Mouse (Mus musculus) spleen, postnatal 10 days (tissue): ENCODE measurements around the gene Mdga1.

ENCODE experiments used
- DNase-seq, 2 experiments: peaks; one replicate each; pipeline ENCODE4 v3.0.0; 2021 to 2022; ENCODE audit warnings: low spot score in 2 of 2

The Mdga1 gene

DNA sequence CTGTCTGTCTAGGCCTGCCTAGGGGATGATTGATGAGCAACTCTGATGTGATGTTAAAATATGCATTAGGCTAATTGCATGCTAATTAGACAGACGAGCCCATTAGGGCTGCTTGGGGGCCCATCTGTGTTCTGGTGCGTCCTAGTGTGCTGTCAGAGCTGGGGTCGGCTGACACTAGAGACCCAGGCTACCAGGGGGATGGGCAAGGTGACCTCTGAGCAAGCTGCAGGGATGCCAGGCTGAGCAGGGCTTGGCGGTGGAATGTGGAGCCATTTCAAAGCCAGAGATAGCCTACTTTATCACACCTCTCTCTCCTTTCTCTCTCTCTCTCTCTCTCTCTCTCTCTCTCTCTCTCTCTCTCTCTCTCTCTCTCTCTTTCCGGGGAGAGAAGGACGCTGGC lies 49.8 kb downstream of the Mdga1 start:
- no peak for DNase-seq

DNA sequence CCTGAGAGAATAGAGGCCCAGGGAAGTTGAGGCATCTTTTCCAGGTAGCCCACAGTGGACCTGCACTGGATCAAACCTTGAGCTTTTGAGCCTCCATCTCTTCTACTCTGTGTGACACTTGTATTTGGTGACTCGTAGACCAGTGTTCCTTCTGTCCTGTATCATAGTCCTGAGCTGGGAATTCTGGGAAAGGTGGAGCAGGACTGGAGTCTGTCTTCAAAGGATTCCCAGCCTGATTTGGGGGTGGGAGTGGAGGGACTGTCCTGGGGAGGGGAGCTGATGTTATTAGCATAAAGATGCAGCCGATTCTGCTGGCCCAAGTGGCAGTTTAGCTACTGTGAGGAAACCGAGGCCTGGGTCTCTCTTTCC lies 50.4 kb downstream of the Mdga1 start:
- no peak for DNase-seq

DNA sequence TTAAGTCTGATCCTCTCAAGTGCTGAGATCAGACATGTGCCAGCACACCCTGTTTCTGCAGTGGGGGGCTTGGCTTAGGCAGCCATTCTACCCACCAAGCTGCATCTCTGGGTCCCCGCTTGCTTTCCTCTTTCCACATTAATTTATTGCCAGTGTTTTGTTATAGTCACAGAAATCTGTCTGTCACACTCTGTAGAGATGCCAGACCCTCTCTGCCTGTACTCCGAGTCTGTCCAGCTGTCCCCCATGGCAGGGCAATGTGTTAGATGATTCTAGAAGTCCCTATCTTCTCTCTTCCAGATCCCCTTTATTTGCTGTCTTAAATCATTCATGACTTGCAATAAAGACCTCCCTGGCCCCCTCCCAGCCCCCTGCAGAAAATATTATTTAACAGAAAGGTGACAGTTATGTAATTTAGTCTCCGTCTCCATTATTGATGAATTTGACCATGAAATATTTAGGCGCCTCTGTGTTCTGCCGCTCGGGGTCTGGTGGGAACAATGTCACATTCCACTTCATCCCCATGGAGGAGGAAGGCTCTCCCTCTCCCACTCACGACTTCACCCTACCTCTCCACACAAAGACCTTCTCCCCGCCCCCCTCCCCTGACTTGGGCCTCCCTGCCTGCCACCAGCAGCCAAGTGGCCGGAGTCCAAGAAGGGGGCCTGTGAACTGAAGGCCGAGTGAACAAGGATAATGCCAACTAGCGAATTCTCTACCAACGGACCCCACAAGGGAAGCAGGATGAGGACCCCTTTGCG lies 50.9 kb downstream of the Mdga1 start:
- DNase-seq: no peak

DNA sequence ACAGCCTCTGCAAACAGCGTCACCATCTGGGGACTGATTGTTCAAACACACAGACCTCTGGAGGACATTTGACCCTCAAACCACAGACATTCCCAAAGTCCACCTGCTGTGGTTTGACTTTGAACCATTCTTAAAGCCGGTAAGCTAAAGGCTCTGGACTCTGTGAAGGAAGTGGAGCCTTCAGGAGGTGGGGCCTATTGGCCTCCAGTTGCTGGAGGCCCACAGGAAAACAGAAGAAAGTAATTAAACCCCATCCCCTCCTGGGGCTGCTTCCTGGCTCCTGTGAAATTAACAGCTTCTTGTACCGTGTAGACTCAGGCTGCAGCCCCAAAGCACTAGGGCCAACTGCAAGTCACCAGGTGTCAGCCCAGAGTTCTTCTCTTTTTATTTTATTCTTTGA lies 52.9 kb downstream of the Mdga1 start:
- no peak for DNase-seq

DNA sequence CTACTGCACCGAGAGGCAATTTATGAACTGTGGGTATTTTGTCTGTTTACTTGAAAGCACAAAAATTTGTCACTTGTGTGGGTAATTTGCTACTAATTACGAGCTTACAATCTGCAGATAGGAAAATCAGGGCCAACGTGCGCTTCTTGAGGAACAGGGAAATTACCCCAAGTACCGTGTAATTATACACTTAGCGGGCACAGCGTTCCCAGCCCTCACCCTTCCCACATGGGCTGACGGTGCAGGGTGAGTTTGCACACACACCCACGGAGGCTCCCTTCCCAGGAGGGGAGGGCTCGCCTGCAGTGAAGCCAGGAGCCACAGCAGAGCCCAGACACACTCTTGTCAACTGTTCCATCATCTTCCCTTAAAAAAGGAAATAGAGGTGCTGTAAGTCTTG lies 54.1 kb downstream of the Mdga1 start:
- no peak for DNase-seq

DNA sequence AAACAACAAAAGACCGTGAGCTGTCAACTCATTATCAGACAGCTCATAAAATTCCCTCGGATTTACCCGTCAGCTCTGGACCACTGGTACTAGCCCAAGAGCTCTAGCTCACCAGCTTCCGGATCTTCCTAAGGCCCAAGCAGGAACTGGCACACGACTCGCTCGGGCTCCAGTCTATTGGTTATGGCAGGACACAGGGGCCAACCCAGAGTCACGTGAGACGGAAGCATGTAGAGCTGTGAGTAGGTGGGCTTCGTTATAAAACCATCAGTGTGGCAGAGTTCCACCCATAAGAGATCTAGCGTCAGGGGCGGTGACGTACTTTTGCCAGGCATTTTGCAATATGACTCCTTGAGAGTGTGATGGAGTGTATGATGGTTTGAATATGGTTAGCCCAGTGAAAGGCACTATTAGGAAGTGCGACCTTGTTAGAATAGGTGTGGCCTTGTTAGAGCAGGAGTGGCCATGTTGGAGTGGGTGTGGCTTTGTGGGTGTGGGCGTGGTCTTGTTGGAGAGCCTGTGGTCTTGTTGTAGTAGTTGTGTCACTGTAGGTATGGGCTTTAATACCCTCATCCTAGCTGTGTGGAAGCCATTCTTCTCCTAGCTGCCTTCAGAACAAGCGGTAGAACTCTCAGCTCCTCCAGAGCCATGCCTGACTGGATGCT lies 56.5 kb downstream of the Mdga1 start:
- DNase-seq: no peak

DNA sequence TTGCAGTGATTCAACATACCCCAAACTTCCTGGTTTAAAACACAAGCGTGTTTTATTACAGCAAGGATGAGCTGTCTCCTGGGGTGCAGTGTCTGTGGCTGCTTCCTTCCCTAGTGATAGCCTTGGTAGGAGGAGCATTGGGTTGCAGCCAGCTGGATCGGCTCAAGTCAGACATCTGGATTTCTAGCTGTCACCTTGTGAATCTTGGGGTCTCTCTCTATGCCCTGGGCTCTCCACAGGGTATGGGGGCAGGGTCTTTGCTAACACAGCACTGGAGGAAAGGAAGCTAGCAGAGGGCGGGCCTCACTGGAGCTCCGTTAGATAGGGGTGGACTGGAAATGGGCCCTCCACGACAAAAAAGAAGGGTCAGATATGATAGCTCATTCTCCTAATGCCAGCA lies 57.2 kb downstream of the Mdga1 start:
- DNase-seq: no peak

DNA sequence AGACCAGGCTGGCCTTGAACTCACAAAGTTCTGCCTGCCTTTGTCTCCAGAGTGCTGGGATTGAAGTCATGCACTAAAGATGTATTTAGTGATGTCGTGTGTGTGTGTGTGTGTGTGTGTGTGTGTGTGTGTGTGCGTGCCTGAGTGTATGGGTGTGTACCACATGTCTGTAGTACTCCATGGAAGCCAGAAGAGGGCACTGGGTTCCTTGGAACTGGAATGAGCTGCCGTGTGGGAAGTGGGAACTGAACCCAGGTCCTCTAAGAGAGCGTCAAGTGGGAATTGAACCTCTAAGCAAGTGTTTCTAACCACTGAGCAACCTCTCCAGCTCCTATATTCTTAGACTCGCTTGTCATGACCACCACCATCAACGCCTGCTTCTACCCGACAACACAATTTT lies 60.9 kb downstream of the Mdga1 start:
- DNase-seq: no peak

DNA sequence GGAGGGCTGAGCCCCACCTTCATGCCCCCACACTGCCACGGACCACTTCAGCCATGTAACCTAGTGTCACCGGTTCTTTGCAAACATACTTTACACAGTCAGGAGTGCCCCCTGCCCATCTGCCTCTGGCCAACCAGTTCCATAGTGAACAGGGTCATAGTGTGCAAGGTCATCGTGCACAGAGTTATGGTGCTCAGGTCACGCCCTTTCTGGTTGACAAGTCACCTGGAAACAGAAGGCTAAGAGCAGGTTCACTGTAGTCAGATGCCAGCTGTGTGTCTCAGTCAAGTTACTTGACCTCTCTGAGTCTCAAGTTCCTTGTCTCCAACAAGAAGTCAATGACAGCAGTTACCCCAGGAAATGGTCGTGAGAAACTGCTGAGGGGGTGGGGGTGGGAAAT lies 65.2 kb downstream of the Mdga1 start:
- DNase-seq: no peak

DNA sequence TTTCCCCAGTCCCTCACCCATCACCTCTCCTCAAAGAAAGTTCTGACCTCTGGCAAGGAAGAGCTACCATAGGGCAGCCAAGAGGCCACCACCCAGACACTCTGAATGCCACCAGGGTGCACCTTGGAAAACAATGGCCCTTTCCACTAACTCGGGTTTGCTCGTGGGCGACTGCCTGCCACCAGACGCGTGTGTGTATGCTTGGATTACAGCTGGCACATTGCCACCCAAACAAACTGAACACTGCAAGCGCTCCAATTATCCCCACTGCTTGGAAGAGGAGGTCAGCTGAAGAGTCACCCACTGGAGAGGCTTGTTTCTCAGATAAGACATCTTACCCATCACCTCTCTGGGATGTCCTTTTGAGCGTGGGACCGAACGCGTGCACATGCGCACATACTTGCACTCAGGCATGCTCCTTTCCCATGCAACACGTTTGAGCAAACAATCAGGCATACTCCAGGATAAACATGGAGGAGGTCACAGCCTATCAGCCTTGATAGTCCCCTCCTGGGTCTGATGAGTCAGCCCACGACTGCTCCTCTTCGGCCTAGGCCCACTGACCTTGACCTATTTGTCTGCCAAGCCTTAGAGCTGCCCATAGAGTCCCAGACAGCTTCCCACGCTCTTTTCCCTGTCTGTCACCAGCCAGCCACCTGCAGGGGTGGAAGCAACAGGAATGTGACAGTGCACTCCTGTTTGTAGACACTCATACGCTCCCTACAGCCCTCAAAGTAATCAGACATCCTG lies 67.3 kb downstream of the Mdga1 start:
- no peak for DNase-seq

DNA sequence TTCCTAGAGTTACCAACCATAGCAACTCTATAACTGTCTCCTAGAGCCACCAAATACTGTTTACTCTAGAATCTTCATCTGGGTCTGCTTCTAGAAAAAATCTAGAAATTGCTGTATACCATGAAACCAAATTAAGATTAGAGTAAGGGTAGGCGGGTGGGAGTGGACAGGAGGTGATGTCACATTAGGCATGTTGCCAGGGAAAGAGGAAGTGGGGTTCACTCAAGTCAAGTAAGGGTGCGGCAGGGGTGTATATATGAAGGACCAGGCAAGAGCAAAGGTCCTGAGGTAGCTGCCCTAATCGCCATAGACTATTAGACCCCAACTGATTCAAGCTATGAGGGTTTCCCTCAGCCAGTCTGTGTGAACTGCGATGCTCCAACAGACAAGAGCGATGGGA lies 69.6 kb downstream of the Mdga1 start:
- DNase-seq: no peak

DNA sequence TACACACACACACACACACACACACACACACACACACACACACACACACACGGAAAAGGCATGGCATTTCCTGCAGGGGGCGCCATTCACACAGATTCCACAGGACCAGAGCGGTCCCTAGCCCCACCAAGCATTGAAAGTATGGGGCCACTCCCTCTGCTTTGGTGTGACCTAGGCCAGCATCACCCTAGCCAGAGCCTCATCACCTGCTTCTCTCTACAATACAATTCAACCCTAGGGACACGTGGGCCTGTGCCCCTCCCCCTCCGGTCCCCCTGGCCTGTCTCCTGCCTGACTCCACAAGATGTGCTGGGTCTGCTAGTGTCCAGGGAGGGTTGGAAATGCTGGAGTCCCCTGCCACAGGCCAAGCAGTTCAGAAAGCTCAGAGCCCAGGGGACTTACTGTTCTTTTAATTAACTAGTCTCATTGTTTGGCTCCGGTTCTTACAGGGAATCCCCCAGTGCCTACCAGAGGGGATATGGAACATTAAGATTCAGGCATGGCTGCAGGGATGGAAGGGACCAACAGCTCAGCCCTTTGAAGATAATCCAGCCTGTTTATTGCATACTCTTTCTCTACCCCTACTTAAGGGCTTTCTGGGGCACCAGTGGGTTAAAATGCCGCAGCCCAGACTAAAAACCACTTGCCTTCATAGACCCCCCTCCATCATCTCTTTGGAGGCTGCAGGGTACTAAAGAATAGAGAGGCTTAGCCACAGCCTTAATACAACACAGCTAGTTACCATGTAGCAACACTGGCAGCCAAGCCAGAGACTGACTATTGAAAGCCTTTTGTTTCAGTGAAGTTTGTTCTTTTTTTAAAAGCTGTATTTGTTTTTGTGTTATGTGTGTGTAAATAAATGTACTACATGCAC lies 73.5 kb downstream of the Mdga1 start:
- peak in 1 of 2 experiments; percentile 46 for DNase-seq

DNA sequence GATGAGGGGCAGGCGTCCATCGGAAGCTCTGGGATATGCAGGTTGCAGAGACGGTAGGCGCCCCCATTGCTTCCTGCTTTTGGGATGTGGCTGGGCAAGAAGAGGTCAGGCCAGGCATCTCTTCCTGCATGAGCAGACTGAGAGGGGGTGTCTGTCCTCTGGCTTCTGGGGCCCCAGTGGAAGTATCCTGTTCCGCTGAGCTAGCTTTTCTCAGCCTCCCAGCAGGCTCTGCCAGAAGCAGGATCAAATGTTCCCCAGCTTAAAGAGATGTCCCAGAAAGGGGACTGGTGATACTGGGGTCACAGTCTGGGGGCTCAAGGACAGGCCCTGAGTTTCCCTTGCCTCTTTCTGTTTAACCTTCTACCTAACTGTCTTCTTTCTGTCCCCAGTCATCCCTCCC lies 74.3 kb downstream of the Mdga1 start:
- no peak for DNase-seq

DNA sequence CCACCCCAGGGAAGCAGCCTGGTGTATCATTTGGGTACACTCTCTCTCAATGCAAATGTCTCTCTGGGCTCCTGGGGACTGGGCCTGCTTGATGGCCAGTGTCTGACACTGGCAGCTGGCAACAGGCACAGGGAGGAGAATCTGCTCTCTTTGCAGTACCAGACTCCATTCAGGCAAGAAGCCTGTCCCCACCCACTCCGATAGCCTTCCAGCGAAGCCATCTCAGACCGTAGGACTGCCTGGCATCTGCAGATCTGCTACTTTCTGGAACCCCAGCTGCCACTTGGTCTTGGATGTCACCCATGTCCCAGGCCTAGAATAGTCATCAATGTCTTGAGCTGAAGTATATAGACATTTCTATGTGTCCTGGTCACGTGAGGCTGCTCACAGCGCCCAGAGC lies 74.9 kb downstream of the Mdga1 start:
- no peak for DNase-seq

DNA sequence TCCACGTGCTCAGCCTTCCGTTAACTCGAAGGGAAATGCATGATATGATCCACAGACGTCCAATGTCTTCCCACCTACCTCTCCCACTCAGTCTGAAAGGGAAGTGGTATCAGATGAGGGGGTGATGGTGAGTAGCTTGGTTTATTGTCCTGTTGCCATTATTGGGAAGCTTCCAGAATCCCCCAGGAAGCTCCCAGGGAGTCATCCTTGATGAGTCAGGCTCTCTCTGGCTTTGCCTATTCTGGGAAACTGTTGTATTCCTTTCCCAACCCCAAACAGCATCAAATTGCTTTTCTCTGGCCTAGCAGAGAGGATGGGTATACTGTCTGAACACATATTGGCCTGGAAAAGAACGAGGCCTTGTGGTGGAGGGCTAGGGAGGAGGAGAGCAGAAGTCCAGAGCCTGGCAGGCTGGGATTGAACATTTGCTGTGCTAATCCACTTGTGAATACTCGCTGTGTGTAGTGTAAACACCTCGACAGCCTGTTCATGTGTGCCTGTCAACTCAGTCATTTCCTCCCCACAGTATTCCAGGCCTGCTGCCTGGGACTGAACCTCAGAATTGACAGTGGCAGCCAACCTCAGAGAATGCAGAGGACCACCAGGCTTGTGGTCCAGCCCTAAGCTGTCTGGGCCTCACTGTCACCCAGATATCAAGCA lies 79.3 kb downstream of the Mdga1 start:
- DNase-seq: no peak

DNA sequence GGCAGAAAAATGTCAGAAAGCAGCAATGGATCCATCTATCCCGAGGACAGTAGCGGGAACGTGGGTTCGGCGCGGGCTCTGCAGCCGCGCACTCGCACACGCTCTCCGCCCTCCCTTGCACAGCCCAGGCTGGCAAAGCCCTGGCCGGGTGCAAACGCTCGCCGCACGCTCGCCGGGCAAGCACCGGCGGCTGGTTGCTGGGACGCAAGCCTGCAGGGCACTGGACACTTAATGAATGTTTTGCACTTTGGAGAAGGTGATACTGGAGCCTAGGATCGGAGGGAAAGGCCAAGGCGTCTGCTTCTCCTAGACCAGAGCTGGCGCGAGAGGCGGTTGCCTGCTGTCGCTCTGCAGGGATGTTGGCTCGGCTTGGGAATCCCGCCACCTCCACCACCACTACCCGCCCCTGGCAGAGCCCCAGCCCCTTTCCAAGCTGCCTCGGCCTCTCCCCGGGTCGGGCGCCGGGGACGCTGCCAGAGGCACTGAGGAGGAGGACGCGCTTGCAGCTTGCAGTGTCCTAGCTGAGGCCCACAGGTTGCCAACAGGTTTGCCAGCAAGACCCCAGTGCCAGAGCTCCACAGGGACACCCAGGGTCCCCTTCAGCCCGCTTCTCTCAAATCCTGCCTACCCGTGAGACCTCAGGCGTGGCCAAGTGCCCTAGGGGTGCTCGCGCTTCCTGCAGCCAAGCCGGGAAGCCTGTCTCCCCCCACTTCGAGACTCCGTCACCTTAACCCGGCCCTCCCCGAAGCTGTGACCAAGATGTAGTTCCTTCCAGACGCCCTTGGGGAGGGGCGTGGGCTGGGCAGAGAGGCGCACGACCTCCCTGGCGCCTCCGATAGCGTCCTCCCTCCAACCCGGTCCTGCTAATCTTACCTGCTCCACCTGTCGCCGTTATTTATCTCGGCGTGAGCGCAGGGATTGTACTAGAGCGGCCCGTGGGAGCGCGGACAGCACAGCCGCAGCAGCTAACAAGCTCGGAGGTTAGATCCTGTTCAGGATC lies 80.6 kb downstream of the Mdga1 start:
- DNase-seq: peak; percentile 36 to 47

DNA sequence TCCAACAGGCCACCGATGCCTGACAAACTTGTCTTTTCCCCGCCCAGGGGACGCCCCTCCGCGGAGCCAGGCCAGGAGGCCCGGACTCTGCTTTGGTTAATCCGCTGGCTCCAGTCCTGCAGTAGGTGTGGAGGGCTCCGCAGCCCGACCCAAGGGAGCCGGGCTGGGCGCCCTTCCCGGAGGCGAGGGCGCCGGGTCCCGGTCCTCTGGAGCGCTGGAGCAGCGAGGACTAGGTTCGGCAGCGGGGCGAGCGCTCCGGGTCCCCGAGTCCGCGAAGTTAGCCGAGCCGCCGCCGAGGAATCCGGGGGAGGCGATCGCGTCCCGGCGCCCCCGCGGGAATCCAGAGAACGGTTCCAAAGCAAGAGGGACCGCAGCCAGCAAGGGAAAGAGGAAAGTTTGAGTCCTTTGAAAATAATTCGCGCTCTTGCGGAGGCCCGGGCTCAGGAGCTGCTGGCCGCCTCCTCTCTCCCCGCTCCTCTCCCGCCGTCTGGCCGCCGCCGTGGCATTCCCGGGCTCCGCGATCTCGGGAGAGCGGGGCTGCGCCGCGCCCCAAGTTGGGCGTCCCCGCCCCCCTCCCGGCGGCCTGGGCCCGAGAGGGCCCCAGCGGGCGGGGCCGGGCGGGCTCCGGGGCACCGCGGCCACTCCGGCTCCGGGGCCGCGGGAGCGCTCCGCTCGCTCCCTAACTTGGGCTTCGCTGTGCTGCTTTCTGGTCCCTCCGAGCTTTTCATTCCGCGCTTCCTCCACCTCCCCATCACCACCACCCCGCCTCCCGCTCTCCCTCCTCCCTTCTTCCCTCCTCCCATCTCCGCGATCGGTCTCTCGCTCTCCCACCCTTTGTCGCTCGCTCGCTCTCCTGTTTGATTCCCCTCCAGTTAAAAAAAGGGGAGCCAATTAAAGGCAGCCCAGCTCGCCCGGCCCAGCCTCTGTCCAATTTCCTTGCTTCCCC lies 81.7 kb downstream of the Mdga1 start:
- peak; percentile 38 to 53 for DNase-seq

DNA sequence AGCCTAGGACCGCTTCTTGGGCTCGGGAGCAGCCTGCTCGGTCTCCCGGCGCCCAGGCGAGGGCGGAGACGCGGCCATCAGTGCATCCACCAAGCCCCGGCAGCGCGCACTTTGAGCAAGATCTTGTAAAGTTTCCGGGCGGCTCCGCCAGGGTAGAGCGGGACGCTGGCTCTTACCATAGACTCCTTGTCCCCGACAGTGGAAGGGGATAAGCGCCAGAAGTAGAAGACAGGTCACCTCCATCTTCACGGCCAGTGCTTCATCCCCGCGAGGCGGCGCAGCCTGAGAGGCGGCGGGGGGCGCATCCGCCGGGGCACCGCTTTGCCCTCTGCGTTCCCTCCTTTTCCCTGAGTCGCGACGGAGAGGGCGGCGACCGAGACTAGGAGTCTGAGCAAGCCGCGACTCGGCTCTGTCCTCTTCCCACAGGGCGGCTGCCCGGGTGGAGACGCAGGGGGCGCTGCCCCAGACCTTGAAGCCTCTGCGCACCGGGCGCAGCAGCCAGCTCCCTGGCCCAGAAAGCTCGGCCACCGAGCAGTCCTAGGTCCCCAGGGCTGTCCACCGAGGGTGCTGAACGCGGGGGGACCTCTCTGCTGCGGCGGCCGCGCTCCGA lies 82.5 kb downstream of the Mdga1 start:
- peak in 1 of 2 experiments; percentile 55 for DNase-seq
